30 mouse cellular contexts compared by ENCODE assay signal in the genomic region with DNA sequence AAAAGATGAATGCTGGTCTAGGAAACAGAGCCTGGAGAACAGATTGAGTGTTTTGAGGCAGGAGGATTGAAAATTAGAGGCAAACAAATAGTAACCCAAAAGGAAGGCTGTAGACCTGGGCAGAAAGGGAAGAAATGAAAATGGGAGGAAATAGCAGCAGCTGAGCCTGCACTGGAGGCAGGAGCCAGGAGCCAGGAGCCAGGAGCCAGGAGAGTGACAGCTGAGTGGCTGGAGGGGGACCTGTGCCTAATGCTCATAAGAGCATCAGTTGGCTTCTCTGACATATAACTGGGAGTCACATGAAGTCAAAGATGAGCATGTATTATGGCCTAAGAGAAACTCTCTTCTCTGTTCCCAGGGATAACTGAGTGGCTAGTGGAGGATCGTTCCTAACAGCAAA.
DNase-seq lines count a peak whose midpoint lies in the region; ATAC-seq lines count a peak whose summit lies in the region.
"Had no signal": no experiment of that assay in that cellular context is flagged by ENCODE, and none has a peak within 500 bp of the region (broad histone marks: within the 10 kb centered on the region; RNA-seq: fewer than 3 reads in every experiment).

No protein-coding gene starts in this region.

- H3K4me2 ChIP-seq in forebrain, embryonic 16.5 days (ENCODE audit: low read length) = no peak overlapping the region
- H3K4me2 ChIP-seq: embryonic facial prominence, embryonic 13.5 days; forebrain, embryonic 15.5 days; neural tube, embryonic 12.5 days had no signal

- H3K27ac ChIP-seq in forebrain, embryonic 16.5 days (ENCODE audit: low read length) = no peak overlapping the region
- H3K27ac ChIP-seq: embryonic facial prominence, embryonic 13.5 days; forebrain, embryonic 10.5 days; forebrain, embryonic 15.5 days; hindbrain, embryonic 10.5 days; liver, embryonic 14.5 days; macrophage; neural tube, embryonic 12.5 days; stomach, postnatal 0 days had no signal

- H3K9me3 ChIP-seq in forebrain, embryonic 16.5 days (ENCODE audit: control insufficient read depth, low read length) = no peaks in the 10 kb centered on the region
- H3K9me3 ChIP-seq: embryonic facial prominence, embryonic 13.5 days; forebrain, embryonic 10.5 days; forebrain, embryonic 15.5 days; hindbrain, embryonic 10.5 days; neural tube, embryonic 12.5 days had no signal

- H3K36me3 ChIP-seq in forebrain, embryonic 16.5 days (ENCODE audit: control insufficient read depth, insufficient read depth) = no peaks in the 10 kb centered on the region
- H3K36me3 ChIP-seq: embryonic facial prominence, embryonic 13.5 days; forebrain, embryonic 10.5 days; forebrain, embryonic 15.5 days; hindbrain, embryonic 10.5 days; neural tube, embryonic 12.5 days had no signal

- 91% methylated on average over 1 of the region's 1 CpGs for WGBS in forebrain, embryonic 16.5 days

- ATAC-seq in forebrain, embryonic 16.5 days = no peak
- ATAC-seq: forebrain, embryonic 15.5 days; hindbrain, embryonic 16.5 days had no signal

- peak; percentile 43 for DNase-seq in left cerebral cortex, postnatal 4 days
- DNase-seq in left cerebral cortex, adult 11 months (ENCODE audit: low spot score) = no peak
- peak; percentile 70 for DNase-seq in cerebellum, adult 11-12 months
- peak; percentile 78 for DNase-seq in cerebellum, adult 9-11 months
- DNase-seq in embryo, embryonic 9.5 days (ENCODE audit: extremely low spot score) = no peak
- DNase-seq in adrenal gland, postnatal 14 days = no peak
- DNase-seq: adrenal gland, postnatal 25 days; embryo, embryonic 11 days; heart, postnatal 14 days; kidney, adult 18-20 months; kidney, postnatal 36 days; layer of hippocampus, postnatal 36 days; liver; lung, adult 2 months; lung, postnatal 10 days; right cerebral cortex, adult 18-20 months; spleen, adult 18-20 months; thymus, adult 18-20 months; thymus, postnatal 36 days had no signal

- no peaks in the 10 kb centered on the region for H3K27me3 ChIP-seq in forebrain, embryonic 16.5 days (replicated peaks; ENCODE audit: control insufficient read depth, insufficient read depth, low read length)
- H3K27me3 ChIP-seq: embryonic facial prominence, embryonic 13.5 days; forebrain, embryonic 15.5 days; neural tube, embryonic 12.5 days had no signal

- H3K9ac ChIP-seq in forebrain, embryonic 16.5 days (replicated peaks; ENCODE audit: low read depth, low read length) = no peak overlapping the region
- H3K9ac ChIP-seq: embryonic facial prominence, embryonic 13.5 days; forebrain, embryonic 15.5 days; liver, embryonic 14.5 days; neural tube, embryonic 12.5 days had no signal

- no peak overlapping the region for H3K4me3 ChIP-seq in forebrain, embryonic 16.5 days (replicated peaks; ENCODE audit: low read length)
- H3K4me3 ChIP-seq: embryonic facial prominence, embryonic 13.5 days; forebrain, embryonic 10.5 days; forebrain, embryonic 15.5 days; hindbrain, embryonic 10.5 days; myocyte; neural tube, embryonic 12.5 days had no signal

- peaks cover 22% of the 10 kb centered on the region for H3K4me1 ChIP-seq in forebrain, embryonic 16.5 days (replicated peaks; ENCODE audit: control insufficient read depth, insufficient read depth, low read length)

- intact Hi-C loops in left cerebral cortex, postnatal 4 days (cut with DNase I) = no loop called here

Comparison
In these comparisons a context has a peak if more than half of its experiments do, and no peak if none do; other contexts are left out.
1. DNase-seq: peak in left cerebral cortex, postnatal 4 days (single experiment), cerebellum, adult 11-12 months (single experiment) and cerebellum, adult 9-11 months (single experiment); none in left cerebral cortex, adult 11 months (single experiment), embryo, embryonic 9.5 days (single experiment) and adrenal gland, postnatal 14 days (single experiment).